Comparison of ENCODE assay signal across 8 mouse cellular contexts in genomic region chr11:101172434-101172815, GRCm38 (mm10). TPM values are rescaled to one million over a fixed set of nuclear protein-coding genes. Genes with fewer than 3 reads are reported as not detected.
DNase-seq lines count a peak whose midpoint lies in the region; ATAC-seq and TF ChIP-seq lines count a peak whose summit lies in the region.

No protein-coding gene starts in this region.

- no peak for DNase-seq in lung, adult 2 months
- DNase-seq in lung, postnatal 14 days: no peak
- DNase-seq in embryonic facial prominence, embryonic 14.5 days (ENCODE audit: low spot score): no peak
- no peak for DNase-seq in testis, postnatal 14 days (ENCODE audit: low spot score)
- DNase-seq in left cerebral cortex, postnatal 36 days (ENCODE audit: low spot score in 2 of 2): no peak
- DNase-seq in kidney, postnatal 36 days: no peak

- H3K27me3 ChIP-seq in embryonic facial prominence, embryonic 14.5 days (replicated peaks; ENCODE audit: control insufficient read depth, insufficient read depth, low read length): peaks cover 60% of the 10 kb centered on the region
- peaks cover 87% of the 10 kb centered on the region for H3K27me3 ChIP-seq in limb, embryonic 12.5 days
- H3K27me3 ChIP-seq in small intestine, adult 2 months (ENCODE audit: control insufficient read depth, insufficient read depth, low read length): no peaks in the 10 kb centered on the region

- no peak for ATAC-seq in embryonic facial prominence, embryonic 14.5 days (ENCODE audit: low read depth)
- ATAC-seq in limb, embryonic 12.5 days (ENCODE audit: insufficient number of reproducible peaks, insufficient read depth, low FRiP score, low TSS enrichment, low read depth): no peak

- H3K4me2 ChIP-seq in embryonic facial prominence, embryonic 14.5 days (ENCODE audit: low read depth, low read length): peak overlapping the region; percentile 84
- peak overlapping the region; percentile 84 for H3K4me2 ChIP-seq in limb, embryonic 12.5 days

- H3K27ac ChIP-seq in embryonic facial prominence, embryonic 14.5 days (replicated peaks; ENCODE audit: low read depth, low read length): peak overlapping the region; percentile 88
- H3K27ac ChIP-seq in limb, embryonic 12.5 days: no peak overlapping the region
- peak overlapping the region; percentile 90 for H3K27ac ChIP-seq in small intestine, adult 2 months (ENCODE audit: insufficient read depth, low read depth, low read length)

- 3% methylated on average over 5 of the region's 5 CpGs for WGBS in lung, adult 2 months
- WGBS in embryonic facial prominence, embryonic 14.5 days: 6% methylated on average over 5 of the region's 5 CpGs
- WGBS in limb, embryonic 12.5 days: 9% methylated on average over 5 of the region's 5 CpGs
- 13% methylated on average over 5 of the region's 5 CpGs for WGBS in small intestine, adult 2 months

- TF ChIP-seq POLR2A in lung, adult 2 months (IDR thresholded peaks at IDR 0.05; ENCODE audit: borderline replicate concordance, extremely low read depth, low read depth, low read length): no peak
- TF ChIP-seq POLR2A in small intestine, adult 2 months (IDR thresholded peaks at IDR 0.05; ENCODE audit: low read depth, low read length): no peak

- peak overlapping the region; percentile 63 for H3K9ac ChIP-seq in embryonic facial prominence, embryonic 14.5 days (ENCODE audit: low read depth, low read length)
- peak overlapping the region; percentile 51; the same call in 1 of the 2 replicates for H3K9ac ChIP-seq in limb, embryonic 12.5 days (replicated peaks)

- H3K9me3 ChIP-seq in embryonic facial prominence, embryonic 14.5 days (ENCODE audit: control insufficient read depth, low read length): no peaks in the 10 kb centered on the region
- H3K9me3 ChIP-seq in limb, embryonic 12.5 days: no peaks in the 10 kb centered on the region

- no peak for TF ChIP-seq CTCF in lung, adult 2 months (IDR thresholded peaks at IDR 0.05; ENCODE audit: insufficient read depth, low read length)
- TF ChIP-seq CTCF in small intestine, adult 2 months (IDR thresholded peaks at IDR 0.05; ENCODE audit: extremely low read depth, insufficient read length, insufficient replicate concordance, low read depth, low read length): no peak

- H3K36me3 ChIP-seq in embryonic facial prominence, embryonic 14.5 days (ENCODE audit: control insufficient read depth, insufficient read depth, low read length): peaks cover 5% of the 10 kb centered on the region
- peaks cover 4% of the 10 kb centered on the region; the same call in 1 of the 2 replicates for H3K36me3 ChIP-seq in limb, embryonic 12.5 days
- peaks cover 9% of the 10 kb centered on the region for H3K36me3 ChIP-seq in small intestine, adult 2 months (ENCODE audit: control insufficient read depth, insufficient read depth, low read length)

- peaks cover 20% of the 10 kb centered on the region for H3K4me1 ChIP-seq in lung, adult 2 months (ENCODE audit: control insufficient read depth, insufficient read depth, low read length)
- peaks cover 42% of the 10 kb centered on the region for H3K4me1 ChIP-seq in embryonic facial prominence, embryonic 14.5 days (ENCODE audit: control insufficient read depth, insufficient read depth, low read length)
- H3K4me1 ChIP-seq in limb, embryonic 12.5 days (replicated peaks): peaks cover 68% of the 10 kb centered on the region
- peaks cover 29% of the 10 kb centered on the region for H3K4me1 ChIP-seq in small intestine, adult 2 months (ENCODE audit: control insufficient read depth, insufficient read depth, insufficient read length, low read length)

- peak overlapping the region; percentile 73 for H3K4me3 ChIP-seq in lung, adult 2 months (replicated peaks; ENCODE audit: extremely low read depth, low read depth, low read length)
- H3K4me3 ChIP-seq in embryonic facial prominence, embryonic 14.5 days (ENCODE audit: low read depth, low read length): peak overlapping the region; percentile 52
- peak overlapping the region; percentile 66 for H3K4me3 ChIP-seq in limb, embryonic 12.5 days (replicated peaks)
- H3K4me3 ChIP-seq in small intestine, adult 2 months (ENCODE audit: low read depth, low read length): peak overlapping the region; percentile 80

- intact Hi-C loops in left cerebral cortex, postnatal 36 days (cut with DNase I): loop anchor here (10.0 kb wide), 1 partner anchor 188 kb away; no protein-coding TSS in a partner anchor

RNA-seq across cellular contexts. Expression of gene Plekhh3, which starts 1.3 kb away (rescaled TPM):
- 41.2 and 47.4 TPM in 2 replicates for polyA plus RNA-seq in lung, adult 2 months (2012; rRNA removed)
- 17.7 and 20.9 TPM in 2 replicates for polyA plus RNA-seq in embryonic facial prominence, embryonic 14.5 days (2014; fragmentation: Nextera tagmentation; extraction: Ambion mirVana)
- polyA plus RNA-seq in limb, embryonic 12.5 days (2016; fragmentation: Nextera tagmentation; extraction: Ambion mirVana): 5.3 and 7.0 TPM in 2 replicates
- 33.0 and 84.5 TPM in 2 replicates for polyA plus RNA-seq in small intestine, adult 2 months (2012; rRNA removed)
- 10 to 100 TPM; 12.3 TPM for total RNA-seq in left cerebral cortex, postnatal 36 days (2021)

RNA-seq across cellular contexts. Expression of gene Cntnap1, which starts 2.1 kb away (rescaled TPM):
- 2.6 and 2.7 TPM in 2 replicates for polyA plus RNA-seq in lung, adult 2 months (2012; rRNA removed)
- polyA plus RNA-seq in embryonic facial prominence, embryonic 14.5 days (2014; fragmentation: Nextera tagmentation; extraction: Ambion mirVana): 1.6 and 1.9 TPM in 2 replicates
- 0.24 and 0.27 TPM in 2 replicates for polyA plus RNA-seq in limb, embryonic 12.5 days (2016; fragmentation: Nextera tagmentation; extraction: Ambion mirVana)
- polyA plus RNA-seq in small intestine, adult 2 months (2012; rRNA removed): 2.7 and 2.8 TPM in 2 replicates
- total RNA-seq in left cerebral cortex, postnatal 36 days (2021): 100 to 1,000 TPM; 167 to 172 TPM

RNA-seq across cellular contexts. Expression of gene Ccr10, which starts 2.8 kb away (rescaled TPM):
- 0.45 and 0.62 TPM in 2 replicates for polyA plus RNA-seq in lung, adult 2 months (2012; rRNA removed)
- 0.28 TPM in 1 of 2 replicates, not detected in the other for polyA plus RNA-seq in embryonic facial prominence, embryonic 14.5 days (2014; fragmentation: Nextera tagmentation; extraction: Ambion mirVana)
- 0.24 TPM in 1 of 2 replicates, not detected in the other for polyA plus RNA-seq in limb, embryonic 12.5 days (2016; fragmentation: Nextera tagmentation; extraction: Ambion mirVana)
- 18.4 and 25.7 TPM in 2 replicates for polyA plus RNA-seq in small intestine, adult 2 months (2012; rRNA removed)
- total RNA-seq in left cerebral cortex, postnatal 36 days (2021): under 1 TPM in 1 of 2 experiments, not detected in 1; 0.37 TPM

RNA-seq across cellular contexts. Expression of gene Tubg2, which starts 16.7 kb away (rescaled TPM):
- polyA plus RNA-seq in lung, adult 2 months (2012; rRNA removed): 2.4 and 3.2 TPM in 2 replicates
- polyA plus RNA-seq in embryonic facial prominence, embryonic 14.5 days (2014; fragmentation: Nextera tagmentation; extraction: Ambion mirVana): 6.6 and 8.4 TPM in 2 replicates
- 6.3 and 6.4 TPM in 2 replicates for polyA plus RNA-seq in limb, embryonic 12.5 days (2016; fragmentation: Nextera tagmentation; extraction: Ambion mirVana)
- 1.1 and 2.2 TPM in 2 replicates for polyA plus RNA-seq in small intestine, adult 2 months (2012; rRNA removed)
- 10 to 100 TPM; 49.7 to 62.4 TPM for total RNA-seq in left cerebral cortex, postnatal 36 days (2021)

RNA-seq across cellular contexts. Expression of gene Tubg1, which starts 52.7 kb away (rescaled TPM):
- polyA plus RNA-seq in lung, adult 2 months (2012; rRNA removed): 10.7 and 14.4 TPM in 2 replicates
- polyA plus RNA-seq in embryonic facial prominence, embryonic 14.5 days (2014; fragmentation: Nextera tagmentation; extraction: Ambion mirVana): 55.7 and 60.2 TPM in 2 replicates
- 87.6 and 90.7 TPM in 2 replicates for polyA plus RNA-seq in limb, embryonic 12.5 days (2016; fragmentation: Nextera tagmentation; extraction: Ambion mirVana)
- 13.2 and 16.2 TPM in 2 replicates for polyA plus RNA-seq in small intestine, adult 2 months (2012; rRNA removed)
- 10 to 100 TPM; 45.7 to 49.2 TPM for total RNA-seq in left cerebral cortex, postnatal 36 days (2021)

Comparison
In these comparisons a context has a peak if more than half of its experiments do, and no peak if none do; other contexts are left out.
1. RNA of gene Ccr10, which starts 2.8 kb away (polyA plus RNA-seq): 18.4 to 25.7 TPM in small intestine, adult 2 months; 0.45 to 0.62 TPM in lung, adult 2 months, 0.28 TPM in embryonic facial prominence, embryonic 14.5 days and 0.24 TPM in limb, embryonic 12.5 days; every median in the first group is over 10 times any median in the second.
2. Peak in every context shown above with its lines, with median percentiles within 50 percentile points of each other: H3K4me3 ChIP-seq.